9 mouse cellular contexts compared by ENCODE assay signal in the genomic region with DNA sequence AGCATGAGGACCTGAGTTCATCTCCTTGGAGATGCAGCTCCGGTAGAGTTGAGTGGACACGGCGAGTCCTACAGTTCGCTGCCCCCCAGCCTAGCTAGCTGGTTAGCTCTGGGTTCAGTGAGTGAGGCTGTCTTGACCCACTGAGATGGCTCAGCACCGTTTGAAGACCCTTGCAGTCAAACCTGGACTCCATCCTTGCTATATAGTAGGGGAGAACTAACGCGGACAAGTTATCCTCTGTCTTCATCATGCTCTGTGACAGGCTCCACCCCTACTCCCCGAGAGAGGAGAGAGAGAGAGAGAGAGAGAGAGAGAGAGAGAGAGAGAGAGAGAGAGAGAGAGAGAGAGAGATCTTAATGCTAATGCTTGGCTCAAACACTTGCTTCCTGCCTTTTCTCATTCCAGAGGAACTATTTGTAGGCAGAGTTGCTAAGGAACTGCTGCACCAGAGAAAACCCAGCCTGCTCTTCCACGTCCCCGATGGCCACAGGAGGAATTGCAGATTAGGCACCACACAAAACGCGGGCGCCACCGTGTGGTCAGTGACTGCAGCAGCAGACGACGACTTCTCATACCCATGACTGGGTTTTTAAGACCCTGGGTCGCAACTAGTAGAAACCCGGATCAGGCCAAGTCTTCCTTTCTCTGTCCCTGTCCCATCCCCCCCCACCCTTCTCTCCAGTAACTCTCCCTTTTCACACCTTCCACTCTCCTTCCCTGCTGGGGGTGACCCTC. TPM values are rescaled to one million over a fixed set of nuclear protein-coding genes. Genes with fewer than 3 reads are reported as not detected.
DNase-seq lines count a peak whose midpoint lies in the region; ATAC-seq and TF ChIP-seq lines count a peak whose summit lies in the region.
"Had no signal": no experiment of that assay in that cellular context is flagged by ENCODE, and none has a peak within 500 bp of the region (broad histone marks: within the 10 kb centered on the region; RNA-seq: fewer than 3 reads in every experiment).

No protein-coding gene starts in this region.

- H3K4me1 ChIP-seq in hindbrain, embryonic 13.5 days (replicated peaks), result no peaks in the 10 kb centered on the region
- H3K4me1 ChIP-seq: stomach, embryonic 15.5 days had no signal

- H3K36me3 ChIP-seq in hindbrain, embryonic 13.5 days, result no peaks in the 10 kb centered on the region
- H3K36me3 ChIP-seq: stomach, embryonic 15.5 days had no signal

- H3K9ac ChIP-seq in hindbrain, embryonic 13.5 days, result no peak overlapping the region
- H3K9ac ChIP-seq: stomach, embryonic 15.5 days had no signal

- peak; percentile 98 for TF ChIP-seq CTCF in Patski (IDR thresholded peaks at IDR 0.05)

- 39% methylated on average over 18 of the region's 18 CpGs for WGBS in hindbrain, embryonic 13.5 days

- no peak overlapping the region for H3K4me3 ChIP-seq in hindbrain, embryonic 13.5 days
- H3K4me3 ChIP-seq: stomach, embryonic 15.5 days had no signal

- CTCF ChIA-PET in Patski (lab: Charles Lee), result interaction anchor here (3.0 kb wide), 1 partner anchor 25 kb away, joined by 13 read pairs; no protein-coding TSS in a partner anchor

- no peaks in the 10 kb centered on the region for H3K27me3 ChIP-seq in Patski
- no peaks in the 10 kb centered on the region for H3K27me3 ChIP-seq in hindbrain, embryonic 13.5 days
- H3K27me3 ChIP-seq: stomach, embryonic 15.5 days had no signal

- no peaks in the 10 kb centered on the region for H3K9me3 ChIP-seq in hindbrain, embryonic 13.5 days
- H3K9me3 ChIP-seq: stomach, embryonic 15.5 days had no signal

- no peak overlapping the region for H3K4me2 ChIP-seq in hindbrain, embryonic 13.5 days
- H3K4me2 ChIP-seq: stomach, embryonic 15.5 days had no signal

- H3K27ac ChIP-seq in hindbrain, embryonic 13.5 days, result no peak overlapping the region
- H3K27ac ChIP-seq: stomach, embryonic 15.5 days had no signal

- no peak for DNase-seq in Patski (ENCODE audit: low read depth, low spot score)
- peak; percentile 47 for DNase-seq in cerebellum, adult 9-11 months
- DNase-seq in frontal cortex, postnatal 25 days (ENCODE audit: low spot score in 2 of 2), result peak; percentile 58 to 59
- DNase-seq in layer of hippocampus, postnatal 10 days (ENCODE audit: low spot score in 2 of 2), result peak; percentile 84 to 85
- DNase-seq in lung, postnatal 14 days, result peak; percentile 83
- DNase-seq in retina, embryonic 14.5 days (ENCODE audit: low spot score), result peak; percentile 92
- DNase-seq in thymus, postnatal 36 days, result peak; percentile 70 to 76

- in situ Hi-C loops in Patski (cut with MboI; ENCODE audit: low pct_unique_long_range_greater_than_20kb), result loop anchor here (10.0 kb wide), 1 partner anchor 374 kb away; no protein-coding TSS in a partner anchor

- ATAC-seq in Patski, result peak; percentile 85
- peak; percentile 65 for ATAC-seq in hindbrain, embryonic 13.5 days (ENCODE audit: low FRiP score)

- POLR2A ChIA-PET in Patski (lab: Charles Lee), result interaction anchor here (0.6 kb wide), 1 partner anchor 126 kb away, joined by 3 read pairs; no protein-coding TSS in a partner anchor

RNA-seq across cellular contexts. Expression of a gene that starts 12.8 kb away (rescaled TPM):
- polyA plus RNA-seq in Patski (2021), result 0.17 TPM
- not detected in 2 replicates for polyA plus RNA-seq in hindbrain, embryonic 13.5 days (2015; fragmentation: Nextera tagmentation; extraction: Ambion mirVana)
- total RNA-seq in layer of hippocampus, postnatal 10 days (2021), result not detected
- polyA plus RNA-seq: stomach, embryonic 15.5 days had no signal
